Mouse (Mus musculus) CH12.LX (cell line): ENCODE results near the gene Pitx2. TPM values are rescaled to one million over a fixed set of nuclear protein-coding genes. Genes with fewer than 3 reads are reported as not detected.

Source experiments
- DNase-seq: peaks from one replicate; pipeline ENCODE4 v3.0.0-alpha.2; 2013; ENCODE audit errors: extremely low read depth
- H3K27ac ChIP-seq: 2 replicates; pipeline ENCODE4 v1.5.1; 2012; ENCODE audit warnings: low read depth, mild to moderate bottlenecking, control low read depth, moderate library complexity; ENCODE audit not compliant: insufficient read depth
- H3K27me3 ChIP-seq: replicated peaks from 2 replicates; pipeline ENCODE3; 2012; ENCODE audit warnings: inconsistent platforms
- H3K36me3 ChIP-seq, 2 experiments: replicated peaks in 1 of 2; 2 replicates each; pipeline versions ENCODE3 to v1.6.1; 2012; ENCODE audit warnings: inconsistent platforms in 1 of 2, low read length in 1 of 2, mild to moderate bottlenecking in 1 of 2, mixed read lengths in 1 of 2, moderate library complexity in 1 of 2; ENCODE audit not compliant: control insufficient read depth in 1 of 2, insufficient read depth in 1 of 2
- H3K4me1 ChIP-seq, 2 experiments: 2 replicates each; pipeline ENCODE4 v1.6.1; 2012; ENCODE audit warnings: inconsistent platforms in 1 of 2, moderate library complexity in 1 of 2; ENCODE audit not compliant: insufficient read depth in 2 of 2, control insufficient read depth in 1 of 2
- H3K4me2 ChIP-seq: 2 replicates; pipeline ENCODE4 v1.6.1; 2012; ENCODE audit warnings: low read depth, mild to moderate bottlenecking, control low read depth; ENCODE audit not compliant: poor library complexity, insufficient read depth, severe bottlenecking
- H3K4me3 ChIP-seq, 3 experiments: fragments of 150-350 bp in 1 of 3; sonication (generic) in 1 of 3; replicated peaks in 1 of 3; 2 replicates each; pipeline versions ENCODE3 to v1.5.1; 2011 to 2012; ENCODE audit warnings: low read depth in 2 of 3, low read length in 2 of 3, mild to moderate bottlenecking in 2 of 3, moderate library complexity in 2 of 3, control low read depth in 1 of 3, improper control_type of control experiment in 1 of 3, inconsistent platforms in 1 of 3, mixed read lengths in 1 of 3; ENCODE audit not compliant: poor library complexity in 1 of 3
- H3K79me2 ChIP-seq: replicated peaks from 2 replicates; pipeline ENCODE4 v1.6.1; 2012; ENCODE audit warnings: mild to moderate bottlenecking, moderate library complexity; ENCODE audit not compliant: control insufficient read depth, poor library complexity, insufficient read depth, severe bottlenecking; ENCODE audit errors: extremely low read depth
- H3K9ac ChIP-seq: 2 replicates; pipeline ENCODE4 v1.6.1; 2012; ENCODE audit warnings: low read depth, mild to moderate bottlenecking, control low read depth, moderate library complexity; ENCODE audit not compliant: insufficient read depth
- H3K9me3 ChIP-seq: replicated peaks from 2 replicates; pipeline ENCODE3; 2012; ENCODE audit warnings: low read length, inconsistent platforms, mixed read lengths
- CTCF ChIP-seq, 2 experiments: IDR thresholded peaks in 1 of 2; conservative IDR thresholded peaks in 1 of 2; 2 replicates each; pipeline ENCODE4 v1.5.1; 2011 to 2012; ENCODE audit warnings: low read depth in 2 of 2, low read length in 2 of 2, improper control_type of control experiment in 1 of 2, inconsistent platforms in 1 of 2, mild to moderate bottlenecking in 1 of 2, moderate library complexity in 1 of 2
- KAT2A ChIP-seq: IDR thresholded peaks from 2 replicates; pipeline ENCODE4 v1.6.1; 2012; ENCODE audit warnings: low read length, improper control_type of control experiment, inconsistent platforms; ENCODE audit not compliant: insufficient replicate concordance
- MXI1 ChIP-seq: IDR thresholded peaks from 2 replicates; pipeline ENCODE4 v1.6.1; 2011; ENCODE audit warnings: mild to moderate bottlenecking, low read depth, low read length, improper control_type of control experiment
- ZKSCAN1 ChIP-seq: IDR thresholded peaks from 2 replicates; pipeline ENCODE4 v1.6.1; 2012; ENCODE audit warnings: low read depth, inconsistent platforms, low read length, improper control_type of control experiment, borderline replicate concordance
- dilution Hi-C: fragments of 300-500 bp; cut with MboI; formaldehyde crosslinking; loops from 2 replicates; pipeline ENCODE4 v1.14.3; 2020; ENCODE audit warnings: low sequenced_read_pairs; ENCODE audit not compliant: extremely low pct_unique_long_range_greater_than_20kb, extremely low pct_ligation_motif_present
- in situ Hi-C: fragments of 300-500 bp; cut with MboI; formaldehyde crosslinking; loops from 3 replicates; pipeline ENCODE4 v1.14.3; 2019; ENCODE audit warnings: low sequenced_read_pairs, low pct_ligation_motif_present, low pct_unique_long_range_greater_than_20kb, mixed read lengths
- polyA plus RNA-seq: library from polyadenylated mRNA; unstranded; fragments of >175 nt; gene quantifications from 2 replicates; pipeline ENCODE4 v1.2.1, GENCODE M21; 2012; ENCODE audit warnings: low read depth; ENCODE audit not compliant: insufficient read length
- total RNA-seq, 2 experiments: library from RNA; depleted of rRNA; stranded (reverse); fragments of 300-350 nt in 1 of 2; fragments of >200 nt in 1 of 2; gene quantifications; 2 replicates each; pipeline ENCODE4 v1.2.3; 2012 to 2014

Pitx2 gene
- total and polyA plus RNA-seq, 3 experiments = not detected

- Histone ChIP-seq H3K36me3 (no peaks in the 10 kb centered on the region), H3K27ac (no peak overlapping the region), H3K9ac (no peak overlapping the region), H3K4me1 (no peaks in the 10 kb centered on the region), H3K9me3 (peaks cover 4% of the 10 kb centered on the region), H3K4me2 (no peak overlapping the region), H3K79me2 (no peaks in the 10 kb centered on the region), H3K27me3 (no peaks in the 10 kb centered on the region), H3K4me3 (no peak overlapping the region)
- peak; percentile 3 for DNase-seq
- no peak for TF ChIP-seq MXI1
- peak in 1 of 2 experiments; percentile 49; a peak in 2 of 4 replicates for TF ChIP-seq CTCF (conservative IDR thresholded peaks at IDR 0.05 in 1 of 2, IDR thresholded peaks at IDR 0.05 in 1 of 2; ENCODE audit: low read depth in 2 of 2, low read length in 2 of 2)
- TF ChIP-seq ZKSCAN1 = no peak
- TF ChIP-seq KAT2A = no peak
- in situ Hi-C loops (no loop called here), dilution Hi-C loops (no loop called here)
Observed at GRCm38 (mm10) chr3:129258497-129258896, 58.8 kb downstream of the Pitx2 start.

Other genes starting within 250 kb of the Pitx2 start
- not detected in 2 replicates for gene Enpep, start 132.8 kb downstream of the Pitx2 start, total RNA-seq (2012; rRNA removed)
- gene Enpep, start 132.8 kb downstream of the Pitx2 start, total RNA-seq (2014; rRNA removed) = not detected in 2 replicates
- 0.10 TPM in 1 of 2 replicates, not detected in the other for gene Enpep, start 132.8 kb downstream of the Pitx2 start, polyA plus RNA-seq